Comparison of ENCODE assay signal across 35 mouse cellular contexts in the genomic region with DNA sequence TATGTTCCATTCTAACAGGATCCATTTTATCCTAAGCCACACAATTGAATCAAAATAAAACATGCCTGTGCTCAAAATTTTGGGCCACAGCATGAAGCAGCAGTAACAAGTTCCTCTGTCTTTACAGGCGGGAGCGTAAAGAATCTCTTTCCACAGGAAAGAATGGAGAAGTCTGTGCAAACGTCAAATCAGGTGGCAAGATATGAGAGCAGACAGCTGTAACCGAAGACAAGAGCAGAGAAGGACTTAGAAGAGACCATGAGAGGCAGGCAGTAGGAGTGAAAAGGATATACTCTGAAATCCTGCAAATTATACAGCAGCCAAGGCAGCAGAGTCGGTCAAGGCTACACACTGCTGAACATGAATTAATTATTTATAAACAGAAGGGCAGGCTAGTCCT. TPM values are rescaled to one million over a fixed set of nuclear protein-coding genes. Genes with fewer than 3 reads are reported as not detected.
"Had no signal": no experiment of that assay in that cellular context is flagged by ENCODE, and none has a peak within 500 bp of the region (broad histone marks: within the 10 kb centered on the region; RNA-seq: fewer than 3 reads in every experiment).

No protein-coding gene starts in this region.

- H3K9ac ChIP-seq: heart, embryonic 13.5 days; heart, embryonic 15.5 days; hindbrain, embryonic 13.5 days; hindbrain, embryonic 15.5 days; limb, embryonic 13.5 days; limb, embryonic 15.5 days; liver, embryonic 12.5 days; liver, embryonic 14.5 days had no signal

- H3K4me3 ChIP-seq: gastrocnemius, adult 2 months; heart, adult 2 months; heart, embryonic 13.5 days; heart, embryonic 15.5 days; hindbrain, embryonic 13.5 days; hindbrain, embryonic 15.5 days; limb, embryonic 13.5 days; limb, embryonic 15.5 days; liver, embryonic 12.5 days had no signal

- ATAC-seq: hindbrain, postnatal 0 days; liver, embryonic 12.5 days had no signal

- H3K4me1 ChIP-seq: heart, embryonic 13.5 days; heart, embryonic 15.5 days; hindbrain, embryonic 13.5 days; hindbrain, embryonic 15.5 days; limb, embryonic 13.5 days; limb, embryonic 15.5 days had no signal

- H3K36me3 ChIP-seq: heart, embryonic 13.5 days; heart, embryonic 15.5 days; hindbrain, embryonic 13.5 days; hindbrain, embryonic 15.5 days; limb, embryonic 13.5 days; limb, embryonic 15.5 days; liver, embryonic 12.5 days had no signal

- DNase-seq: gastrocnemius, adult 2 months; gastrocnemius, postnatal 10 days; gastrocnemius, postnatal 25 days; heart, adult 2 months; heart, postnatal 14 days; heart, postnatal 36 days; kidney, adult 18-20 months; kidney, postnatal 4 days; layer of hippocampus, adult 9-11 months; layer of hippocampus, postnatal 36 days; left cerebral cortex, postnatal 4 days had no signal

- H3K4me2 ChIP-seq: heart, embryonic 11.5 days; heart, embryonic 13.5 days; heart, embryonic 15.5 days; hindbrain, embryonic 13.5 days; hindbrain, embryonic 15.5 days; limb, embryonic 13.5 days; limb, embryonic 15.5 days; liver, embryonic 12.5 days had no signal

- H3K27ac ChIP-seq: gastrocnemius, adult 2 months; heart, adult 2 months; heart, embryonic 13.5 days; heart, embryonic 15.5 days; hindbrain, embryonic 13.5 days; hindbrain, embryonic 15.5 days; hindbrain, postnatal 0 days; kidney, postnatal 0 days; limb, embryonic 13.5 days; limb, embryonic 15.5 days; liver, embryonic 12.5 days; liver, embryonic 14.5 days had no signal

- H3K27me3 ChIP-seq: heart, embryonic 13.5 days; heart, embryonic 15.5 days; hindbrain, embryonic 13.5 days; hindbrain, embryonic 15.5 days; limb, embryonic 13.5 days; limb, embryonic 15.5 days; liver, embryonic 12.5 days had no signal

- H3K9me3 ChIP-seq: heart, embryonic 13.5 days; heart, embryonic 15.5 days; hindbrain, embryonic 13.5 days; hindbrain, embryonic 15.5 days; limb, embryonic 13.5 days; limb, embryonic 15.5 days; liver, embryonic 12.5 days had no signal

RNA-seq across cellular contexts. Expression of a gene that starts 55.7 kb away (rescaled TPM):
- total RNA-seq: gastrocnemius, postnatal 10 days; gastrocnemius, postnatal 4 days; heart, adult 2 months; heart, postnatal 14 days; heart, postnatal 36 days; hindbrain, postnatal 0 days; layer of hippocampus, adult 8-10 months; layer of hippocampus, postnatal 14 days; layer of hippocampus, postnatal 36 days; left cerebral cortex, adult 18-20 months; left cerebral cortex, adult 8-10 months; left cerebral cortex, postnatal 10 days; left cerebral cortex, postnatal 25 days; left cerebral cortex, postnatal 4 days; liver, adult 2 months had no signal
- polyA plus RNA-seq: frontal cortex, adult 2 months; heart, adult 2 months; heart, embryonic 13.5 days; heart, embryonic 15.5 days; heart, postnatal 0 days; hindbrain, embryonic 13.5 days; hindbrain, embryonic 15.5 days; hindbrain, postnatal 0 days; intestine, embryonic 14.5 days; intestine, postnatal 0 days; kidney, embryonic 14.5 days; limb, embryonic 13.5 days; liver, adult 2 months had no signal
